Mouse (Mus musculus): ENCODE measurements around the gene Frmd5. TPM values are rescaled to one million over a fixed set of nuclear protein-coding genes. Genes with fewer than 3 reads are reported as not detected.
A peak's percentile ranks its signal among the peaks of the same experiment; 100 is the strongest.

Gene Frmd5
- polyA plus RNA-seq, 1 experiment: 69.4 TPM

- peak; percentile 17 for DNase-seq (ENCODE audit: low read depth)
- no peak for TF ChIP-seq POLR2A (IDR thresholded peaks at IDR 0.05; ENCODE audit: borderline replicate concordance, extremely low read depth, insufficient read depth, insufficient read length, poor library complexity, severe bottlenecking)
- no peak for TF ChIP-seq CTCF (IDR thresholded peaks at IDR 0.05; ENCODE audit: borderline replicate concordance, extremely low read depth, insufficient read depth, insufficient read length)
These were observed 212.8 kb downstream of the Frmd5 start for GRCm38 (mm10) chr2:121594131-121594530.

- TF ChIP-seq POLR2A (IDR thresholded peaks at IDR 0.05; ENCODE audit: borderline replicate concordance, extremely low read depth, insufficient read depth, insufficient read length, poor library complexity, severe bottlenecking): no peak
- TF ChIP-seq CTCF (IDR thresholded peaks at IDR 0.05; ENCODE audit: borderline replicate concordance, extremely low read depth, insufficient read depth, insufficient read length): no peak
- peak; percentile 78 for DNase-seq (ENCODE audit: low read depth)
These were observed 218.6 kb downstream of the Frmd5 start for GRCm38 (mm10) chr2:121588309-121588694.

- TF ChIP-seq CTCF (IDR thresholded peaks at IDR 0.05; ENCODE audit: borderline replicate concordance, extremely low read depth, insufficient read depth, insufficient read length) (no peak), POLR2A (IDR thresholded peaks at IDR 0.05; ENCODE audit: borderline replicate concordance, extremely low read depth, insufficient read depth, insufficient read length, poor library complexity, severe bottlenecking) (no peak)
These were observed 219.2 kb downstream of the Frmd5 start for GRCm38 (mm10) chr2:121587523-121588308.

GRCm38 (mm10) chr2:121584705-121585104, 222.2 kb downstream of the Frmd5 start:
- TF ChIP-seq POLR2A (IDR thresholded peaks at IDR 0.05; ENCODE audit: borderline replicate concordance, extremely low read depth, insufficient read depth, insufficient read length, poor library complexity, severe bottlenecking) (no peak), CTCF (IDR thresholded peaks at IDR 0.05; ENCODE audit: borderline replicate concordance, extremely low read depth, insufficient read depth, insufficient read length) (no peak)
- no peak for DNase-seq (ENCODE audit: low read depth)

More at GRCm38 (mm10) chr2:121587523-121588308, 219.2 kb downstream of the Frmd5 start:
- peak; percentile 71 for DNase-seq (ENCODE audit: low read depth)

- TF ChIP-seq POLR2A (IDR thresholded peaks at IDR 0.05; ENCODE audit: borderline replicate concordance, extremely low read depth, insufficient read depth, insufficient read length, poor library complexity, severe bottlenecking) (no peak), CTCF (IDR thresholded peaks at IDR 0.05; ENCODE audit: borderline replicate concordance, extremely low read depth, insufficient read depth, insufficient read length) (no peak)
- peak; percentile 80 for DNase-seq (ENCODE audit: low read depth)
These were observed 223.3 kb downstream of the Frmd5 start for GRCm38 (mm10) chr2:121583468-121584116.

GRCm38 (mm10) chr2:121582809-121583376, 224.0 kb downstream of the Frmd5 start:
- TF ChIP-seq POLR2A (IDR thresholded peaks at IDR 0.05; ENCODE audit: borderline replicate concordance, extremely low read depth, insufficient read depth, insufficient read length, poor library complexity, severe bottlenecking) (no peak), CTCF (IDR thresholded peaks at IDR 0.05; ENCODE audit: borderline replicate concordance, extremely low read depth, insufficient read depth, insufficient read length) (no peak)
- DNase-seq (ENCODE audit: low read depth): peak; percentile 48

GRCm38 (mm10) chr2:121575741-121576201, 231.1 kb downstream of the Frmd5 start:
- TF ChIP-seq CTCF (IDR thresholded peaks at IDR 0.05; ENCODE audit: borderline replicate concordance, extremely low read depth, insufficient read depth, insufficient read length) (no peak), POLR2A (IDR thresholded peaks at IDR 0.05; ENCODE audit: borderline replicate concordance, extremely low read depth, insufficient read depth, insufficient read length, poor library complexity, severe bottlenecking) (no peak)
- DNase-seq (ENCODE audit: low read depth): peak; percentile 33

- no peak for TF ChIP-seq POLR2A (IDR thresholded peaks at IDR 0.05; ENCODE audit: borderline replicate concordance, extremely low read depth, insufficient read depth, insufficient read length, poor library complexity, severe bottlenecking)
- TF ChIP-seq CTCF (IDR thresholded peaks at IDR 0.05; ENCODE audit: borderline replicate concordance, extremely low read depth, insufficient read depth, insufficient read length): no peak
These were observed 232.7 kb downstream of the Frmd5 start for GRCm38 (mm10) chr2:121574066-121574630.

GRCm38 (mm10) chr2:121571780-121572179, 235.1 kb downstream of the Frmd5 start:
- DNase-seq (ENCODE audit: low read depth): peak; percentile 90
- TF ChIP-seq CTCF (IDR thresholded peaks at IDR 0.05; ENCODE audit: borderline replicate concordance, extremely low read depth, insufficient read depth, insufficient read length) (peak; percentile 92), POLR2A (IDR thresholded peaks at IDR 0.05; ENCODE audit: borderline replicate concordance, extremely low read depth, insufficient read depth, insufficient read length, poor library complexity, severe bottlenecking) (no peak)

More at GRCm38 (mm10) chr2:121574066-121574630, 232.7 kb downstream of the Frmd5 start:
- peak; percentile 19 for DNase-seq (ENCODE audit: low read depth)

- no peak for TF ChIP-seq CTCF (IDR thresholded peaks at IDR 0.05; ENCODE audit: borderline replicate concordance, extremely low read depth, insufficient read depth, insufficient read length)
- TF ChIP-seq POLR2A (IDR thresholded peaks at IDR 0.05; ENCODE audit: borderline replicate concordance, extremely low read depth, insufficient read depth, insufficient read length, poor library complexity, severe bottlenecking): no peak
- no peak for DNase-seq (ENCODE audit: low read depth)
These were observed 235.8 kb downstream of the Frmd5 start for GRCm38 (mm10) chr2:121570999-121571655.

Data from brain, embryonic 14.5 days (tissue).